Mouse (Mus musculus) heart, embryonic 11.5 days (tissue): ENCODE measurements around the gene Lpcat3. TPM values are rescaled to one million over a fixed set of nuclear protein-coding genes. Genes with fewer than 3 reads are reported as not detected.

Experiments
- ATAC-seq: fragments of 200-750 bp; cut with Nextera tagmentation; replicated peaks from 2 replicates; pipeline ENCODE4 v1.8.0; 2017; ENCODE audit warnings: moderate library complexity; ENCODE audit not compliant: insufficient number of reproducible peaks, low FRiP score, low TSS enrichment
- H3K27ac ChIP-seq: fragments of 300-500 bp; sonication (generic); 2 replicates; pipeline ENCODE4 v1.5.1; 2014; ENCODE audit warnings: mild to moderate bottlenecking, low read depth, low read length
- H3K27me3 ChIP-seq: fragments of 300-500 bp; sonication (generic); 2 replicates; pipeline ENCODE4 v1.6.1; 2014; ENCODE audit warnings: mild to moderate bottlenecking, low read length, mixed read lengths; ENCODE audit not compliant: control insufficient read depth, insufficient read depth
- H3K36me3 ChIP-seq: fragments of 300-500 bp; sonication (generic); 2 replicates; pipeline ENCODE4 v1.6.1; 2014; ENCODE audit warnings: mild to moderate bottlenecking, low read length, moderate library complexity, mixed read lengths; ENCODE audit not compliant: control insufficient read depth, insufficient read depth
- H3K4me1 ChIP-seq: fragments of 300-500 bp; sonication (generic); 2 replicates; pipeline ENCODE4 v1.6.1; 2014; ENCODE audit warnings: low read length; ENCODE audit not compliant: control insufficient read depth, insufficient read depth
- H3K4me2 ChIP-seq: fragments of 300-500 bp; sonication (generic); 2 replicates; pipeline ENCODE4 v1.6.1; 2014; ENCODE audit warnings: mild to moderate bottlenecking, moderate library complexity
- H3K4me3 ChIP-seq: fragments of 300-500 bp; sonication (generic); 2 replicates; pipeline ENCODE4 v1.5.1; 2014; ENCODE audit warnings: low read depth, low read length
- H3K9ac ChIP-seq: fragments of 300-500 bp; sonication (generic); 2 replicates; pipeline ENCODE4 v1.6.1; 2014; ENCODE audit warnings: mild to moderate bottlenecking, low read depth, low read length, moderate library complexity
- H3K9me3 ChIP-seq: fragments of 300-500 bp; sonication (generic); replicated peaks from 2 replicates; pipeline ENCODE4 v1.6.1; 2016; ENCODE audit warnings: low read length; ENCODE audit not compliant: control insufficient read depth
- WGBS: fragments of 180-500 bp; shearing (Covaris S2); extraction: QIAGEN DNeasy Blood & Tissue Kit; methylation state at CpG from one replicate; pipeline ENCODE4 v1.1.7; 2014; ENCODE audit not compliant: insufficient replicate concordance; 5-methylcytosine and 5-hydroxymethylcytosine counted together
- polyA plus RNA-seq: library from polyadenylated mRNA; unstranded; fragments of >200 nt; fragmentation: Nextera tagmentation; extraction: Ambion mirVana; gene quantifications from 2 replicates; pipeline ENCODE4 v1.2.1, GENCODE M21; 2014

Gene Lpcat3
- polyA plus RNA-seq, 1 experiment from 2014 or later = 35.5 TPM

DNA sequence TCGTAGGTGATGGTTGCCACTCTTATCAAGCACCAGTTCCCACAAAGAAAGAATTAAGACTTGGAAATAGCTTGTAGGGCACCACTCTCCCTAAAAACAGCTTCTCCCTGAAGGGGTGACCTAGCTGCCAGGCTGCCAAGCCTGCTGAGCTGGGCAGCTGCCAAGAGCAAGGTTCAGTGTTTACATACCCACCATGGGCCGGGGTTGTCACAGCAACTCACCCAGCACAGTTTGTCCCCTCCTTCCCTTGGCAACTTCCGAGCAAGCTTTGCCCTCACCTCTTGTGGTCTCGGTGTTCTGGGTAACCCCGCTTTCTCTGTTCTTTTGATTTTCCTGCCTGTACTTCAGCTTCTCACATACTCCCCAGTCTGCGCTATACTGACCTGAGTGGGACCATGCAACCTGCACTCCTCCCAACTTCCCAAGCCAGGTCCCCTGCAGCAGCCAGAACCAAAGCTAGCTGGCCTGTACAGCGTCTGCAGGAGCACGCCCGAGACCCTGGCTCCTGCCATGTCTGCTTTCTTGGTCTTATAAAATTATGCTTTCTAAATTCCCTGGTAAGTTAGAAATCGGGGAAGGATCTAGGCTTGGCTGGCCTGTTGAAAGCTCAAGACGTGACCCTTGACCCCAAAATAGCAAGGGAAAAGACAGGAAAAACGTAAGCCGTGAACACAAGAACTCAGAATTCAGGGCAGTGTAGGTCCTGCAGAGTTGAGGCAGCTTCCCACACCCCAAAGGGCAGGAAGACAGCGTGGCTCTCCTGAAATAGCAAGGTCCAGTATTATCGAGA is 31.5 kb downstream of the Lpcat3 start:
- WGBS = 77% methylated on average over 15 of the region's 15 CpGs
- Histone ChIP-seq H3K27ac (no peak overlapping the region), H3K4me2 (no peak overlapping the region), H3K9ac (no peak overlapping the region), H3K4me3 (no peak overlapping the region), H3K4me1 (no peaks in the 10 kb centered on the region), H3K9me3 (no peaks in the 10 kb centered on the region), H3K36me3 (no peaks in the 10 kb centered on the region), H3K27me3 (no peaks in the 10 kb centered on the region)
- no peak for ATAC-seq

DNA sequence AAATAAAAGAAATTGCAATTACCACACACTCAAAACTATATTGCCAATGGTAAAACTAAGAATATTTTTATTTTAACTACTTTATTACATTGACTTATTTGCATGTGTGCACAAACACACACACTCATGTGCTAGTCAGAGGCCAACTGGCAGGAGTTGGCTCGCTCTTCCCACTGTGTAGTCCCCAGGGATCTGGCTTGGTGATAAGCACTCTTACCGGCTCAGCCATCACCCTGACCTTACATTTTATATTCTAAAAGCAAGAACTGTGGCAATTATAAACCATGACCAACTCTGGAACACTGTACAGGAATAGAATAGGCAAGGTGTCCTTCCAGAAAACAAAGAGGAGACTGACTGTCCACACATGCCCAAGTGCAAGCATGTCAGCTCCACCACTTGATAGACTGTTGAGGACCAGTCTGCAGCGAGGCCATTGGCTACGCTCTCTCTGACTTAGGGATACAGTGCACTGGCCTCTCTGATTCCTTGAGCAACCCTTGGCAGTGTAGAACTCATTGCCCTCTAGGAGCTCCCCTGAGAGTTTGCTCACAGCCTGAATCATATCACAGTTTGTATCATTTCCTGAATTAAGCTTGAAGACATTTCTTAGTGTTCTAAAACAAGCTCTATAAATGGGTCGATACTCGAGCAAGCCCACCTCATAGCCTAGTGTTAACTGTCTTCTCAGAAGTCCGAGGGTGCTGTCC is 33.8 kb downstream of the Lpcat3 start:
- Histone ChIP-seq H3K27me3 (no peaks in the 10 kb centered on the region), H3K9ac (no peak overlapping the region), H3K27ac (no peak overlapping the region), H3K9me3 (no peaks in the 10 kb centered on the region), H3K36me3 (no peaks in the 10 kb centered on the region), H3K4me2 (no peak overlapping the region), H3K4me1 (no peaks in the 10 kb centered on the region), H3K4me3 (no peak overlapping the region)
- WGBS = 83% methylated on average over 7 of the region's 7 CpGs
- no peak for ATAC-seq

GRCm38 (mm10) chr6:124698751-124699150 is 35.9 kb downstream of the Lpcat3 start:
- H3K9ac ChIP-seq = no peak overlapping the region
- no peaks in the 10 kb centered on the region for H3K27me3 ChIP-seq
- ATAC-seq = no peak
- no peak overlapping the region for H3K4me3 ChIP-seq
- peaks cover 11% of the 10 kb centered on the region for H3K36me3 ChIP-seq
- H3K4me1 ChIP-seq = no peaks in the 10 kb centered on the region
- WGBS = 82% methylated on average over 6 of the region's 6 CpGs
- H3K27ac ChIP-seq = no peak overlapping the region
- no peaks in the 10 kb centered on the region for H3K9me3 ChIP-seq
- H3K4me2 ChIP-seq = no peak overlapping the region

DNA sequence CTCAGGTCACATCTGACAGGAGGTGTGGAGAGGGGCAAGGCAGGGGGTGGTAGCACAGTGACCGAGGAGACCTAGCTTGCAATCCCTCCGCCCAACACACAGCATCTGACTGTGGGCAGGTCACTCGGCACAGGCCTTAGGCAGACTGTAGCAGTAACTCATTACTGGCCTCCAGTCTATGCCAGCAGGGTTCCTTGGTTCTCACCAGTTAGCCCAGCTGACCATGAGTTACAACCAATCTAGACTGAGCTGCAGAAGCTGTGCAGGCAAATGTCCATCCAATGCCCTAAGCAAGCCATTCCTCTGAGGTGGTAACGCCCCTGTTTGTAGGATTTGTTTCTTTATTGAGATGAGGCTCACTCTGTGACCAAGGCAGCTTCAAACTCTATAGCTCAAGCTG is 36.5 kb downstream of the Lpcat3 start:
- 84% methylated on average over 4 of the region's 4 CpGs for WGBS
- no peak overlapping the region for H3K27ac ChIP-seq
- no peak overlapping the region for H3K4me3 ChIP-seq
- no peak for ATAC-seq
- no peaks in the 10 kb centered on the region for H3K9me3 ChIP-seq
- peaks cover 14% of the 10 kb centered on the region for H3K36me3 ChIP-seq
- H3K9ac ChIP-seq = no peak overlapping the region
- H3K4me2 ChIP-seq = no peak overlapping the region
- no peaks in the 10 kb centered on the region for H3K27me3 ChIP-seq
- H3K4me1 ChIP-seq = no peaks in the 10 kb centered on the region

DNA sequence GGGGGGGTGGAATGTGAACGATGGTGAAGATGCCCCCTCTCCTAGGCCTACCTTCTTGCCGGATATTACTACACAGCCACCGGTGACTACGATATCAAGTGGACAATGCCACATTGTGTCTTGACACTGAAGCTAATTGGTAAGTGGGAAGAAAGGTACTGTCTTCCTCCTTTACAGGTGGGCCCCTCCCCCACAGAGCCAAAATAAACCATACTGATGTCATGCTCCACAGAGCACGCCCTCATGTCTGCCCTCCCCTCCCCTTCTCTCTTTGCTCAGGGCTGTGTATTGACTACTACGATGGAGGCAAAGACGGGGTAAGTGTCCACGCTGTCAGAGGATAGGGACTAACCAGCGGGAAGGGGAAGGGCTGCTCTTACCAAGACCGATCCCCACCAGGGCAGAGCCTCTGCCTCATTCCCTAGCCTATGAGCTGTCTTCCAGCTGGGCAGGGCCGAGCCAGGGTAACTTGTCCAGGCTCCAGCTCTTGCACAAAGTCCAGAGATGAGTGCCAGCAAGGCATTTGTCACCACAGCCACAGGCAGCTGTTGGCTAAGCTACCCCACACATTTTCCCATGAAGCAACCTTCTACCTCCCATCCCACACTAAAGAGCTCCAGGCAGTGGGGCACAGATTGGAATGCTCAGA is 37.3 kb downstream of the Lpcat3 start:
- H3K4me1 ChIP-seq = no peaks in the 10 kb centered on the region
- no peak for ATAC-seq
- no peaks in the 10 kb centered on the region for H3K9me3 ChIP-seq
- no peak overlapping the region for H3K4me3 ChIP-seq
- H3K9ac ChIP-seq = no peak overlapping the region
- no peaks in the 10 kb centered on the region for H3K27me3 ChIP-seq
- no peak overlapping the region for H3K27ac ChIP-seq
- H3K36me3 ChIP-seq = peaks cover 20% of the 10 kb centered on the region
- 87% methylated on average over 11 of the region's 11 CpGs for WGBS
- no peak overlapping the region for H3K4me2 ChIP-seq

GRCm38 (mm10) chr6:124701338-124701737 is 38.5 kb downstream of the Lpcat3 start:
- Histone ChIP-seq H3K9me3 (no peaks in the 10 kb centered on the region), H3K36me3 (peaks cover 24% of the 10 kb centered on the region), H3K4me2 (no peak overlapping the region), H3K9ac (no peak overlapping the region), H3K4me1 (no peaks in the 10 kb centered on the region), H3K4me3 (no peak overlapping the region), H3K27ac (no peak overlapping the region), H3K27me3 (no peaks in the 10 kb centered on the region)
- no peak for ATAC-seq
- 73% methylated on average over 8 of the region's 8 CpGs for WGBS

- Histone ChIP-seq H3K36me3 (peaks cover 24% of the 10 kb centered on the region), H3K27ac (no peak overlapping the region)
Measured at GRCm38 (mm10) chr6:124702102-124702783, 39.4 kb downstream of the Lpcat3 start.

GRCm38 (mm10) chr6:124702784-124703103 is 39.9 kb downstream of the Lpcat3 start:
- Histone ChIP-seq H3K27me3 (no peaks in the 10 kb centered on the region), H3K4me2 (no peak overlapping the region), H3K4me1 (no peaks in the 10 kb centered on the region), H3K9me3 (no peaks in the 10 kb centered on the region), H3K36me3 (peaks cover 24% of the 10 kb centered on the region), H3K4me3 (no peak overlapping the region), H3K9ac (no peak overlapping the region), H3K27ac (no peak overlapping the region)
- no peak for ATAC-seq
- WGBS = 51% methylated on average over 3 of the region's 3 CpGs

More at GRCm38 (mm10) chr6:124702102-124702783, 39.4 kb downstream of the Lpcat3 start:
- H3K9me3 ChIP-seq = no peaks in the 10 kb centered on the region
- no peaks in the 10 kb centered on the region for H3K27me3 ChIP-seq
- WGBS = 90% methylated on average over 17 of the region's 17 CpGs
- H3K9ac ChIP-seq = no peak overlapping the region
- H3K4me1 ChIP-seq = no peaks in the 10 kb centered on the region
- no peak overlapping the region for H3K4me3 ChIP-seq
- no peak for ATAC-seq
- H3K4me2 ChIP-seq = no peak overlapping the region
